Mouse (Mus musculus): ENCODE results near the gene Apc2. TPM values are rescaled to one million over a fixed set of nuclear protein-coding genes. Genes with fewer than 3 reads are reported as not detected.

Gene Apc2
- polyA plus RNA-seq, 1 experiment: 0.15 TPM

GRCm38 (mm10) chr10:80299301-80299700 is 3.5 kb downstream of the Apc2 start:
- no peak for TF ChIP-seq GATA1 (IDR thresholded peaks at IDR 0.05; ENCODE audit: low read length)

GRCm38 (mm10) chr10:80299824-80300223 is 4.0 kb downstream of the Apc2 start:
- TF ChIP-seq GATA1 (IDR thresholded peaks at IDR 0.05; ENCODE audit: low read length): no peak

- no peak for TF ChIP-seq GATA1 (IDR thresholded peaks at IDR 0.05; ENCODE audit: low read length)
These were observed 5.0 kb downstream of the Apc2 start for GRCm38 (mm10) chr10:80300672-80301181.

- no peak for TF ChIP-seq GATA1 (IDR thresholded peaks at IDR 0.05; ENCODE audit: low read length)
These were observed 5.7 kb downstream of the Apc2 start for GRCm38 (mm10) chr10:80301256-80302081.

- TF ChIP-seq GATA1 (IDR thresholded peaks at IDR 0.05; ENCODE audit: low read length): no peak
These were observed 6.2 kb downstream of the Apc2 start for GRCm38 (mm10) chr10:80302082-80302355.

- TF ChIP-seq GATA1 (IDR thresholded peaks at IDR 0.05; ENCODE audit: low read length): no peak
These were observed 6.7 kb downstream of the Apc2 start for GRCm38 (mm10) chr10:80302471-80302881.

- TF ChIP-seq GATA1 (IDR thresholded peaks at IDR 0.05; ENCODE audit: low read length): no peak
These were observed 8.7 kb downstream of the Apc2 start for GRCm38 (mm10) chr10:80304458-80304857.

- no peak for TF ChIP-seq GATA1 (IDR thresholded peaks at IDR 0.05; ENCODE audit: low read length)
These were observed 9.1 kb downstream of the Apc2 start for GRCm38 (mm10) chr10:80304862-80305261.

- TF ChIP-seq GATA1 (IDR thresholded peaks at IDR 0.05; ENCODE audit: low read length): no peak
These were observed 15.8 kb downstream of the Apc2 start for GRCm38 (mm10) chr10:80311560-80311959.

- no peak for TF ChIP-seq GATA1 (IDR thresholded peaks at IDR 0.05; ENCODE audit: low read length)
These were observed 17.1 kb downstream of the Apc2 start for GRCm38 (mm10) chr10:80312586-80313504.

- no peak for TF ChIP-seq GATA1 (IDR thresholded peaks at IDR 0.05; ENCODE audit: low read length)
These were observed 17.9 kb downstream of the Apc2 start for GRCm38 (mm10) chr10:80313627-80314201.

- no peak for TF ChIP-seq GATA1 (IDR thresholded peaks at IDR 0.05; ENCODE audit: low read length)
These were observed 18.8 kb downstream of the Apc2 start for GRCm38 (mm10) chr10:80314494-80315001.

- no peak for TF ChIP-seq GATA1 (IDR thresholded peaks at IDR 0.05; ENCODE audit: low read length)
These were observed 19.5 kb downstream of the Apc2 start for GRCm38 (mm10) chr10:80315315-80315714.

GRCm38 (mm10) chr10:80316359-80316781 is 20.6 kb downstream of the Apc2 start:
- no peak for TF ChIP-seq GATA1 (IDR thresholded peaks at IDR 0.05; ENCODE audit: low read length)

GRCm38 (mm10) chr10:80317011-80317410 is 21.2 kb downstream of the Apc2 start:
- no peak for TF ChIP-seq GATA1 (IDR thresholded peaks at IDR 0.05; ENCODE audit: low read length)

GRCm38 (mm10) chr10:80320340-80320760 is 24.6 kb downstream of the Apc2 start, which contains the start of gene 2310011J03Rik:
TSS of gene 2310011J03Rik (minus strand) at chr10:80320537.
- TF ChIP-seq GATA1 (IDR thresholded peaks at IDR 0.05; ENCODE audit: low read length): no peak

All from G1E-ER4 (cell line).